ENCODE assay signal across 8 mouse cellular contexts in the genomic region with DNA sequence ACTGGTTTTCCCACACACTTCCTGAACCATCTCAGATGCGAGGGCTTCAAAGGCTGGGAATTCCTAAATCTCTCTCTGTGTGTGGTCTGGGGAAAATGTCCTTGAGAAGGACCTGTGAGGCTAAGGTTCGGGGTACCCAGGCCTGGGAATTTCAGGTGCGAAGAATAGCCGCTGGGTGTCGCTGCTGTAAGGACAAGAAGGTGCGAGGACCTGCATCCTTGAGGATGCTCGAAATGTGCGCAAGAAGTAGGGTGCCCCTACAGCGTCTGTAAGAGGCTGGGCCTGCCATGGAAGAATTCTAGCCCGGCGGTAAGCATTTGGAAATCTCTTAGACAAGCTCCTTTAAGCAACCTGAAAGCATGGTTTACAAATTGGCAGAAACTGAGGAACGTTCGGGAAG. TPM values are rescaled to one million over a fixed set of nuclear protein-coding genes. Genes with fewer than 3 reads are reported as not detected.
A peak's percentile ranks its signal among the peaks of the same experiment; 100 is the strongest.
DNase-seq lines count a peak whose midpoint lies in the region; ATAC-seq and TF ChIP-seq lines count a peak whose summit lies in the region.
"Had no signal": no experiment of that assay in that cellular context is flagged by ENCODE, and none has a peak within 500 bp of the region (broad histone marks: within the 10 kb centered on the region; RNA-seq: fewer than 3 reads in every experiment).

No protein-coding gene starts in this region.

- no peak overlapping the region for H3K27ac ChIP-seq in bone marrow macrophage, adult 2 months (ENCODE audit: insufficient read depth, low read depth, low read length)
- no peak overlapping the region; the same call in 1 of the 2 replicates for H3K27ac ChIP-seq in forebrain, postnatal 0 days (ENCODE audit: low read depth, low read length)
- H3K27ac ChIP-seq in midbrain, postnatal 0 days (ENCODE audit: low read depth, low read length) = no peak overlapping the region

- peak; percentile 65 for ATAC-seq in forebrain, postnatal 0 days
- peak; percentile 41; the same call in 1 of the 2 replicates for ATAC-seq in midbrain, postnatal 0 days (ENCODE audit: low FRiP score)

- H3K27me3 ChIP-seq in forebrain, postnatal 0 days (ENCODE audit: insufficient read depth, low read length) = peaks cover 9% of the 10 kb centered on the region
- no peaks in the 10 kb centered on the region; the same call in 1 of the 2 replicates for H3K27me3 ChIP-seq in midbrain, postnatal 0 days (ENCODE audit: insufficient read depth, low read length)

- H3K4me2 ChIP-seq in forebrain, postnatal 0 days (ENCODE audit: low read depth) = peak overlapping the region; percentile 52
- H3K4me2 ChIP-seq in midbrain, postnatal 0 days (ENCODE audit: low read depth, low read length, poor library complexity, severe bottlenecking) = peak overlapping the region; percentile 64

- peak; percentile 58; the same call in 1 of the 2 replicates for TF ChIP-seq CTCF in bone marrow macrophage, adult 2 months (IDR thresholded peaks at IDR 0.05; ENCODE audit: low read depth, low read length)
- peak; percentile 75 for TF ChIP-seq CTCF in forebrain, postnatal 0 days (IDR thresholded peaks at IDR 0.05; ENCODE audit: low read depth)
- peak; percentile 83 for TF ChIP-seq CTCF in midbrain, postnatal 0 days (IDR thresholded peaks at IDR 0.05)

- WGBS in forebrain, postnatal 0 days = 2% methylated on average over 13 of the region's 13 CpGs
- WGBS in midbrain, postnatal 0 days = 4% methylated on average over 13 of the region's 13 CpGs

- no peak overlapping the region for H3K4me3 ChIP-seq in bone marrow macrophage, adult 2 months (ENCODE audit: insufficient read depth, low read length)
- H3K4me3 ChIP-seq in forebrain, postnatal 0 days (ENCODE audit: low read depth, low read length) = peak overlapping the region; percentile 31
- peak overlapping the region; percentile 38 for H3K4me3 ChIP-seq in midbrain, postnatal 0 days (ENCODE audit: low read depth, low read length)

- H3K9me3 ChIP-seq in forebrain, postnatal 0 days (ENCODE audit: low read length) = no peaks in the 10 kb centered on the region
- no peaks in the 10 kb centered on the region for H3K9me3 ChIP-seq in midbrain, postnatal 0 days (ENCODE audit: low read length)

- TF ChIP-seq POLR2A in bone marrow macrophage, adult 2 months (IDR thresholded peaks at IDR 0.05; ENCODE audit: borderline replicate concordance, low read depth, low read length) = no peak

- DNase-seq in layer of hippocampus, postnatal 10 days (ENCODE audit: low spot score in 2 of 2) = peak; percentile 55 to 66
- DNase-seq in layer of hippocampus, postnatal 14 days (ENCODE audit: low spot score in 2 of 2) = no peak
- peak; percentile 73 for DNase-seq in forebrain, postnatal 0 days
- peak; percentile 31 to 82 for DNase-seq in kidney, postnatal 36 days
- peak; percentile 65 for DNase-seq in midbrain, postnatal 0 days (ENCODE audit: low spot score)
- peak; percentile 81 for DNase-seq in thymus, postnatal 4 days

- peak overlapping the region; percentile 49 for H3K9ac ChIP-seq in forebrain, postnatal 0 days
- H3K9ac ChIP-seq in midbrain, postnatal 0 days (replicated peaks; ENCODE audit: low read length, poor library complexity, severe bottlenecking) = peak overlapping the region; percentile 25; the same call in 1 of the 2 replicates

- H3K36me3 ChIP-seq in forebrain, postnatal 0 days (ENCODE audit: insufficient read depth) = no peaks in the 10 kb centered on the region
- no peaks in the 10 kb centered on the region for H3K36me3 ChIP-seq in midbrain, postnatal 0 days (ENCODE audit: insufficient read depth, low read length)

- H3K4me1 ChIP-seq in bone marrow macrophage, adult 2 months (ENCODE audit: control insufficient read depth, insufficient read depth, low read length) = peaks cover 13% of the 10 kb centered on the region
- H3K4me1 ChIP-seq in forebrain, postnatal 0 days (ENCODE audit: insufficient read depth) = peaks cover 11% of the 10 kb centered on the region; the same call in 1 of the 2 replicates
- 0 out of 2 replicates have a peak, but pooled peaks cover 6% of the 10 kb centered on the region for H3K4me1 ChIP-seq in midbrain, postnatal 0 days (ENCODE audit: insufficient read depth, low read length)

RNA-seq across cellular contexts. Expression of a gene that starts 32.7 kb away (rescaled TPM):
- total RNA-seq in layer of hippocampus, postnatal 10 days (2021) = under 1 TPM; 0.87 to 0.89 TPM
- total RNA-seq in layer of hippocampus, postnatal 14 days (2021) = under 1 TPM; 0.64 to 0.88 TPM
- polyA plus RNA-seq in bone marrow macrophage, adult 2 months (2012; ENCODE audit: insufficient read depth, insufficient read length, missing spikeins) = not detected in 2 replicates
- total RNA-seq in forebrain, postnatal 0 days (2014; rRNA removed) = 0.69 and 1.8 TPM in 2 replicates
- 0.51 and 0.60 TPM in 2 replicates for polyA plus RNA-seq in forebrain, postnatal 0 days (2015; fragmentation: Nextera tagmentation; extraction: Ambion mirVana)
- total RNA-seq in midbrain, postnatal 0 days (2014; rRNA removed) = 0.38 and 2.1 TPM in 2 replicates
- 0.81 and 0.90 TPM in 2 replicates for polyA plus RNA-seq in midbrain, postnatal 0 days (2015; fragmentation: Nextera tagmentation; extraction: Ambion mirVana)

RNA-seq across cellular contexts. Expression of a gene that starts 45.8 kb away (rescaled TPM):
- total RNA-seq in layer of hippocampus, postnatal 10 days (2021) = 1 to 10 TPM in 1 of 2 experiments, not detected in 1; 1.1 TPM
- total RNA-seq in layer of hippocampus, postnatal 14 days (2021) = not detected
- polyA plus RNA-seq in bone marrow macrophage, adult 2 months (2012; ENCODE audit: insufficient read depth, insufficient read length, missing spikeins) = not detected in 2 replicates
- total RNA-seq in forebrain, postnatal 0 days (2014; rRNA removed) = 2.1 TPM in 1 of 2 replicates, not detected in the other
- 0.13 and 0.17 TPM in 2 replicates for polyA plus RNA-seq in forebrain, postnatal 0 days (2015; fragmentation: Nextera tagmentation; extraction: Ambion mirVana)
- total RNA-seq in midbrain, postnatal 0 days (2014; rRNA removed) = 0.11 and 1.9 TPM in 2 replicates
- 0.25 and 0.35 TPM in 2 replicates for polyA plus RNA-seq in midbrain, postnatal 0 days (2015; fragmentation: Nextera tagmentation; extraction: Ambion mirVana)
- total RNA-seq: left cerebral cortex, postnatal 14 days had no signal

RNA-seq across cellular contexts. Expression of a gene that starts 51.2 kb away (rescaled TPM):
- 10 to 100 TPM in 1 of 2 experiments, 1 to 10 TPM in 1; 9.3 to 11.1 TPM for total RNA-seq in layer of hippocampus, postnatal 10 days (2021)
- total RNA-seq in layer of hippocampus, postnatal 14 days (2021) = 10 to 100 TPM; 12.2 to 13.6 TPM
- 0.24 and 0.67 TPM in 2 replicates for polyA plus RNA-seq in bone marrow macrophage, adult 2 months (2012; ENCODE audit: insufficient read depth, insufficient read length, missing spikeins)
- 22.8 and 24.0 TPM in 2 replicates for total RNA-seq in forebrain, postnatal 0 days (2014; rRNA removed)
- 11.1 and 15.6 TPM in 2 replicates for polyA plus RNA-seq in forebrain, postnatal 0 days (2015; fragmentation: Nextera tagmentation; extraction: Ambion mirVana)
- 29.8 and 31.5 TPM in 2 replicates for total RNA-seq in midbrain, postnatal 0 days (2014; rRNA removed)
- 15.7 and 15.9 TPM in 2 replicates for polyA plus RNA-seq in midbrain, postnatal 0 days (2015; fragmentation: Nextera tagmentation; extraction: Ambion mirVana)

Comparison
In these comparisons a context has a peak if more than half of its experiments do, and no peak if none do; other contexts are left out.
1. DNase-seq: peak in layer of hippocampus, postnatal 10 days (2 of 2), forebrain, postnatal 0 days (single experiment), kidney, postnatal 36 days (2 of 2), midbrain, postnatal 0 days (single experiment) and thymus, postnatal 4 days (single experiment); none in layer of hippocampus, postnatal 14 days (0 of 2).
2. Peak in every context shown above with its lines, with median percentiles within 50 percentile points of each other: CTCF ChIP-seq.